Mouse (Mus musculus) ES-CJ7 (cell line): ENCODE results near the gene Il4.

Experiments
- DNase-seq: peaks from one replicate; pipeline ENCODE4 v3.0.0; 2011; ENCODE audit warnings: low read depth, low spot score

Il4 gene

DNA sequence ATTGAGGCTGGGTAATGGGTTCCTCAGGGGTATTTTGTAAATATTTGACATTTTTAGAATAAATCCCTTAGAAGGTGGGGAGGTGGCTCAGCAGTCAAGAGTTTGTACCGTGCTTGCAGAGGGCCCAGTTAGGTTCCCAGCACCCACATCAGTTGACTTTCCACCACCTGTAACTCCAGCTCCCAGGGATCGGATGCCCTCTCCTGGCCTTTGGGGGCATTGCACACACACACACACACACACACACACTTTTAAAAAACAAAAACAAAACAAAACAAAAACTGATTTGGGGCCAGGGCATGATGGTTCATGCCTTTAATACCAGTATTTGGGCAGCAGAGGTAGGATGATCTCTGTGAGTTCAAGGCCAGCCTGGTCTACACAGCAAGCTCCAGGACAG is 5.7 kb upstream of the Il4 start:
- DNase-seq: no peak

DNA sequence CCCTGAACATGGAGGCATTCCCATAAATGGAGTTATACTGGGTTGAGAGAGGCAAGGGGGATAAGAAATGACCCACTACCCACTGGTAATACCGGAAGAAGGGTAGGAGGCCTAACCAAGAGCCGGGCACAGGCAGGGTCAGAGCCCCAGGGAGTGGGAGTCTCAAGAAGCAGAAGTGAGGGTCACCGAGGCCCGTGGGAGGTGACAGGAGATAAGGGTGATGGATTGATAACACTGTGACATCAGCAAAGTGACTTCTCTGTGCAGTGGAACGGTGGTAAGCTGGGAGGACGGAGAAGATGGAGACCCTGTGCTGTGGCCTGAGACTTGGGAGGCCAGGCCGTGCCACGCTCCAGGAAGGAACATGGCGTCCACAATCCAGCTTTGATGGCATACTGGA is 5.1 kb upstream of the Il4 start:
- DNase-seq: no peak

DNA sequence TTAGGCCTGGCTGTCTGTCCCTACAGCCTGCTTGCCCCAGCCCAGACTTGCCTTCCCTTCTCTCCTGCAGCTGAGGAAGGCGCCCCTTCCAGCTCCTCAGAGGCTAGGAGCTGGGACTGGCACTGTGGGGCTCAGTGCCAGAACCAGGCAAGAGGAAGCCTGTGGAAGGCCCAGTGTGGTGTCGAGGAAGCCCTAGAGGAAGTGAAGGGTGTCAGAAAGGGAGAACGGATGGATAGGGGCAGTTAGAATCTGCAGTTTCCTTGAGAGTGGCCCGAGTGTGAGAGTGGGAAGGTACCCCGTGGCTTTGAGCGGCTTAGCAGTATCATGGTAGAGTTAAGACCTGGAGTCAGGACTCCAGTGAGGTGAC is 4.0 kb upstream of the Il4 start:
- no peak for DNase-seq

DNA sequence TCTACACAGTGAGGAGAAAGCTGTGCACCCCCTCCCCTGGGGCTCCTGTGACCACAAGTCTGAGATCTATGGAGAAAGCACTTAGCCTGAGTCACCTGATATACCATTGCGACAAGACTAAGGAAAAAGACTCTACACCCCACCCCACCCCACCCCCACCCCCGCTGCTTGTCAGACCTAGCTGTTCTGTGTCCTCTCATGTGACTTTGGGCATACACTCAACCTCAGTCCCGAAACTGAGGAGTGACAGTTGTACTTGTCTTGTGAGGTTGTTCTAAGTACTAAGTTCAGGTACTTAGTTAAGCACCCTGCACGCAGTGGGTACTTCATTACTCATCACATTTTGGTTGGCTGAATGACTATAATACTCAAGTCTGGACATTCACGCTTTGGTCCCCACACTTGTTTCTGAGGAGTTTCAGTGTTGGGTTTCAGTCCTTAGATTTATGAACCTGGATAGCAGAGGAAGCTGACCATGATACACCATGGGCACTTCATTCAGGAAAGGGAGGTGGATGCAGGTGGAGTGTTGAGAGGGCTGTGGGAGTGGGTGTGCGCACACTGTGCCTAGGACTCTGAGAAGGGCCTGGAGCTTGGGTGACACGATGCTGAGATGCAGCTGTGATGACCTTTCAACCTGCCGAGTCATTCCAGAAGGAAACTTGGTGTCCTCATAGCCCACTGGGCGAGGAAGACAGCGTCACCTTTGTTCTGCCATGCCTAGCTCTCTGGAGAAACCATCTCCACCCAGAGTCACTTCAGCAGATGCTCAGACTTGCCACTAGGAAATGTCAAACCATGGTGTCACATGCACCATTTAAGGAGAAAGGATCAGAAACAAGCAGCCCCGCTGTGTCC is 3.3 kb upstream of the Il4 start:
- DNase-seq: no peak

DNA sequence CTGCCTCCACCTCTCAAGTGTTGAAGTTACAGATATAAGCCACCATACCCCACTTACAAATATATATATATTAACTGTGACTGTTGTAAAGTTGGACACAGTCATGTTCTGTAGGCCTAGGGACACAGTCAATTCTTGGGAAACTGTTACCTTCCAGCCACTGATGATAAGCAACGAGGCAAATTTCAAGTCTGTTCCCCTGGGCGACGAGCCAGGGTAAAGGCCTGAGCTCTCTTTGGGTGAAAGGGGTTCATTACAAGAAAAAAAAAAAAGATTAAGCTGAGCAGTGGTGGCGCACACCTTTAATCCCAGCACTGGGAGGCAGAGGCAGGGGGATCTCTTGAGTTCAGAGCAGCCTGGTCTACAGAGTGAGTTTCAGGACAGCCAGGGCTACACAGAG is 1.6 kb upstream of the Il4 start:
- DNase-seq: no peak

DNA sequence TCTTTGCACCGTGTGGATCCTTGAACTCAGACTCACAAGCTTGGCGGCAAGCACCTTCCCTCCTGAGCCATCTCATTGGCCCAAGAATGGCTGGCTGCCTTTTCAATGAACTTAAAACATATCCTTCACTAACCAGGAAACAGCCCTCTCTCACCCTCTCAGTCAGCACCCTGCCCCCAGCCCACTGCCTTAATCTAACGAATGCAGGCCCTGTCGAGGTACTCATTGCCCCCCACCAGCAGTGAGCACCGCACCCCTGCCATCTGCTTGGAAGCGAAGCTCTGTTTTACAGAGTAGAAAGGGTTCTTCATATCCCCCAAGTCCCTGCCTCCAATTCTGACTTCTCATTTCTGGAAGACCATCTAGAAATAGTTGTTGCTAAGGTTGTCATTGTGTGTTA is 959 bp upstream of the Il4 start:
- DNase-seq: no peak

DNA sequence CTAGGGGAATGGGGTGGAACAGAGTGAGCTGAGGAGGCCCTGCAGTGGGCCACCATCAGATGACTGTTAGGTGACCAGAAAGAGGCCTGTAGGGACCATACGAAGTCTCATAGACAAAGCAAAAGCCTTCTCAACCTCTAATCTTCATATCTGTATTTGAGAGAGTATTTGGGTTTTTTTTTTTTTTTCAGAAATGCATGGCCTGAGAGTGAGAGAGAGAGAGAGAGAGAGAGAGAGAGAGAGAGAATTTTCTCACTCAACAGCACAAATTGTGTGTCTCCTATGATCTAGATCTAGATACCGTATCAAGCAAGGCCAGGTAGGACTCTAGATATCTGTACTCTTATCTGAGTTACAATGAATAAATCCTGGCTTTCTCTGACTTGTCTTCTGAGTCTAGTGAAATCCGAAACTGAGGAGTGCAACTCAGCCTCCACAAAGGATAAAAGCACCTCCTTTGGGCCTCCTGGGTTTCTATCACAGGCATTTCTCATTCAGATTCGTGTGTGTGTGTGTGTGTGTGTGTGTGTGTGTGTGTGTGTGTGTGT is 833 bp downstream of the Il4 start:
- DNase-seq: no peak

DNA sequence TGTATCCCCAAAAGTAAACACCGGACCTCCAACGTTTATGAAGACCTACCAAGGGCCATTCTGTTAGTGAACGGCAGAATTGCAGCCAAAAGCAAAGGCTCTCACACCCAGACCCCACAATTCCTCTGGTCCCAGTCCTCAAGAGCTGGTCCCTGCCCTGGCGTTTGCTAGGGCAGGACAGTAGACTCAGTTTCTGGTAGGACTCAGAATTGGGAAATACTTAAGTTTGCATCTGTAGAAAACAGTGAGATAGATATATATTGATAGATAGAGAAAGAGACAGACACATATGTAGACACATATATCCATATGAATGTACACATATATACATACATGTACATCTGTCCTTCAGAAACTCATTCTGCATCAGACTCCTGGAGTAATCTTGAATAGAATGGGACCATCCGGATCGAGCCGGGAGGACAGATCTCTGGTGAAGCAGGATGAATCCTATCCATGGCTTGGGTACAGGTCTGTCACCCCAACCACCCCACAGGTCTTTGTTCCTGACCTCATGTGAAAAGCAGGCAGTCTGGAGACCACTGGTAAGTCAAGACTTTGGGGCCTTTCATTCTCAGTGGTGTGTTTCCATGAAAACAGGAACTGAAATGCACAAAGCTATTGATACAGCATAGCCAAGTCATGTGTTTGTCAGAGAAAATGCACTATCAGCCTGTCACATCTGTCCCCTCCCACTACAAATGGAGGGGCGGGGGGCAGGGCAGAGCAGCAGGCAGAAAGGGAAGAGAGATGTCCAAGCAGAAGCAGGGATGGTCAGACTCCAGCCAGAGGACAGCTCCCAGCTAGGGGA is 1.5 kb downstream of the Il4 start:
- no peak for DNase-seq

DNA sequence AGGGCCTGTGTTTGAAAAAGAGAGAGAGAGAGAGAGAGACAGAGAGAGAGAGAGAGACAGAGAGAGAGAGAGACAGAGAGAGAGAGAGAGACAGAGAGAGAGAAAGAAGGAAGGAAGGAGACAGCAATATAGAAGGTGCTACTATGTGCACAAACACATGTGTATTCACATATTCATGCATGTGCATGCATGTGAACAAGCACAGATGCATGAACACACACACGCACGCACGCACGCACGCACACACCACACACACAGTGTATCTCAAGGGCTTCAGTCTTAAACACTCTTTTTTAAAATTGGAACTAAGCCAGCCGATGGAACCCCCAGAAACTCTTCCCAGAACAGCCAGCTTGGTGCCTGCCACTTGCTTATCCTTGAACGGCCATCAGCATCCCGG is 2.9 kb downstream of the Il4 start:
- no peak for DNase-seq

DNA sequence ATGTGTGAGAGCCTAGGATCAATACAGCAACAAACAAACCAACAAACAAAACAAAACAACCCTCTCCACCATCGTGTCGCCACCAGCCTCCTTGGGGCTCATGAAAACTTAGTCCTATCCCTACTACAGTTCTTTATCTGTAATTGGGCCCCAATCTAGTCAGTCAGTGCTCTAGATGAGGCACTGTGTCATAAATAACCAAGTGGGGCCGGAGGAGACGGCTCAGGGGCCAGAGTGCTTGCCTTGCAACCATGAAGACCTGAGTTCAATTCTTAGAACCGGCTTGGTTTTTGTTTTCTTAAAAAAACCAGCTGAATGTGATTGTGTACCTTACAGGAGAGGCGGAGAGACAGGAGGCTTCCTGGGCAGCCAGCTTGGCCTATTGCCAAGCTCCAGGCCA is 3.3 kb downstream of the Il4 start:
- no peak for DNase-seq

DNA sequence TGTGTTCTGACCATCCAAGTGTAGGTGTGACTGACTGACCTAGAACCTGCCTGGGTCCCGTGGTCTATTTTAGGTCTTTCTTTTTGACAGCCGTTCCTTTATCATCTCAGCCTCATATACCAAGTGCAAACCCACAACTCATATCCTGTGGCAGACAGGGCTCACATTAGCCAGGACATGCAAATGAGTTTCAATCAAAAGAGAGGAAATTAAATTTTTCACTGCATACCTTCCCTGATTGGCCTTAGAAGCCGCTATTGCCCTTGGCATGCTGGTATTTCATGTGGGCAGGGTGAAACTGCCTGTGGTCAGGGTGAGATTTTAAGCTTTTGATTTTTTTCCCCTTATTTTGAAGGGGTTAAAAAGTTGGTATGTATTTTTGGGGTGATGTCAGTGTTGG is 8.8 kb downstream of the Il4 start:
- DNase-seq: no peak

DNA sequence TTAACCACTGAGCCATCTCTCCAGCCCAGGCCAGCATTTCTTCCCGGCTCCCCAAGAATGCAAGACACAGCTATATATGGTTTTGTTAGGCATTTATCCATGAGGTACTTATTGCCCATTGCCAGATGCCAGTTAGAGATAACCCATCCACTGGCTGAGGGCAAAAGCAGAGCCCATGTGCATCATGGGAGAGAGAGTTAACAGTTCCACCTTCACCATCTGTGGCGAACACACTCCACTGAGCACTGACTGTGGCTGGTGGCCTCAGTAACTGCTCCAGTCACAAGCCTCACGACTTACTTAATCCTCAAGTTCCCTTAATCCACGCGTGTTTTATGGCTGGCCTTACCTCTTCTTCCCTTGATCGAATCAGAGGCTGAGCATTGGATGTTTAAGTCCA is 9.2 kb downstream of the Il4 start:
- no peak for DNase-seq

DNA sequence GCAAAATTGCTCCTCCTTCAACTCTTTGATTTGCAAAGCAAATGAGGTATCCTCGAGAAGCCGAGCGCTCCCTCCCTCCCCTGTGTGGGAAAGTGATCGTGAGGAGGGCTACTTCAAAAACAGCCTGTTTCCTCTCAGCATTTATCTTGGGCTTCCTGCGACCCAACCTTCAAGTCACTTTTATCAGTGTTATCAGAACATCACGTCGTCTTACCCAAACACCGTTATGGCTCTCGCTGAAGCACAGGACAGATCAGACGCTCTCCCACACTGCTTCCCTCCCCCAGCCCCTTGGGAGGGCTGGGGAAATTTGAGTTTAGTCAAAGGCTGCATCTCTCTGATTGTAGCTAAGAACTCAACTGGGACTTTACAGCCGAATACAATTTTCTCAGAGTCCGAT is 12.9 kb downstream of the Il4 start:
- DNase-seq: peak; percentile 25

DNA sequence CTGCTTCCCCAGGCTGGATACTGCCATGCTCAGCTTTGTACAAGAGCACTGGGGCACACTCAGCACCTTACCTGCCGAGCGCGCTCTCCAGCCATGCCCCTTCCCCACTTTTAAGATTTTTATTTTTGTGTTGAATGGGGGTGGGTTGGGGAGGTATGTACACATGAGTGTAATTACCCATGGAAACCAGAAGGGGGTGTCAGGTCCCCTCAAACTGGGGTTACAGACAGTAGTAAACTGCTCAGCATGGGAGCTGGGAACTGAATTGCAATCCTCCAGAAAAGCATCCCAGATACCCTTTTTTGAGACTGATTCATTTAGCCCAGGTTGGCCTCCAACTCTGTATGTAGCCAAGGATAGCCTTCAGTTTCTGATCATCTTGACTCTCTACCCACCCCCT is 13.5 kb downstream of the Il4 start:
- DNase-seq: peak; percentile 59

DNA sequence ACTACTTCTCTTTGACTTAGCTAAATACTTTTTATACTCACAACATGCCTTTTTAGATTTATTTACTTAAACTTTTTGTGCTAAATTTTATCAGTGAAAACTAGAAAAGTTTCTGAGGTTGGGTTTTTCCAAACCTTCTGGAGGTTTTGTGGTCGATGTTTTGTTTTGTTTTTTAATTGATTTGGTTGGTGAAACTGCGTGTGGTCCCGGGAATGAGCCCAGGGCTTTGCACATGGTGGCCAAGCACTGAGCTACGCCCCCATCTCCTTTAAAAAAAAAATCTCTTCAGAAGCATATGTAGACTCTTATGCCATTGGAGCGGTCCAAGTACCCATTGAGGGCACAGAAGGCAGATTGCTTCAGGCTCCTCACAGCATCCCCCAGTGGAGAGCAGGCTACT is 27.4 kb downstream of the Il4 start:
- DNase-seq: no peak

DNA sequence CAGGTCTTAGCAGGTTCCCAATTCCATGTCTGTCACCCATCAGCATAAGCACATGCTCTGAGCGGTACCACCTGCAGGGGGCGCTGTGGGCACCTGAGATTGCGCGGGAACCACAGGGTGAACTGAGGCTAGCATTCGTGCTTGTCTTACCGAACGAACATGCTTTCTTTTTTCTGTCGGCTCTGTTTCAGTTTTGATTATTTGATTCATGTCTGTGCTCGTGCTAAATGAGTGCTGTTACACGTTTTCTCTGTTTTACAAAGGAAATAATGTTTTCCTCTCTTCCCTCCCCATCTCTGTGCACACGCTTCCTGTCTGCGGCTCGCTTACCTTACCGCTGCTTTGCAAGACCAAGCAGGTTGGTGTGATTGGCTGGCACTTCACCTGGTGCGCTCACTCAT is 28.1 kb downstream of the Il4 start:
- peak; percentile 79 for DNase-seq

DNA sequence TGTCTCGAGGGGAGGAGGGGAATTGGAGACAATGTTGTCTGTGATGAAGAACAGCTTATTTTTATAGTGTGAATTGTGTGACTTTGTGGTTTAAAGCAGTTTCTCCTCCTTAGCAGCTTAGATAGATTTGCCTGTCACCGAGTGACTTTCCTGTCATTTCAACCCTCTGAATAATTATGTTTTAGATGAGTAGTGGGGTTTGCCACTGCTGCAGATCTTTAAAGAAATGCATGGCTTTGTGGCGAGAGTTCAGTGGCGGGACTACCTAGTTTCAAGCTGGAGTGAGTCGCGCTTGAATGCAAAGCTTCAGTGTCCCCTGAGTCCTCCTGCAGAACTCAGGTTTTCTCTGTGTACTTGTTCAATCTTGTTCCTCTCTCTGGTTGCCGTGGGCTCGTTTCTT is 30.2 kb downstream of the Il4 start:
- DNase-seq: no peak

DNA sequence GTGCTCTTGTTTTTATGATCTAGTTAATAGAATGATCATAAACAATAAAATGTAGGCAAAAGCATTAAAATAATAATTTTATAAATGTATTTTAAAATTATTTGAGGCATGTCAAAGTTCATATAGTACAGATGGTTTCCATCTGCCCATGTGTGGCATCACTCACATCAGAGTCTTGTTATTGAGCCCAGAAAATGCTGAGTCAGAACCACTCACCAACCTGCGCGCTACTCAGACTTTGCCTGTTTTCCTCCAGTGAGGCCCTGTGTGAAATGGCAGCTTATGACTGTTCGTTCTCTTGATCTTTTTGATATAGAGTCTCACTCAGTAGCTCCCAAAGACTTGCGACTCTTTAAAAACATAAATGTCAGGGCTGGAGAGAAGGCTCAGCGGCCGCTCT is 33.0 kb downstream of the Il4 start:
- no peak for DNase-seq

DNA sequence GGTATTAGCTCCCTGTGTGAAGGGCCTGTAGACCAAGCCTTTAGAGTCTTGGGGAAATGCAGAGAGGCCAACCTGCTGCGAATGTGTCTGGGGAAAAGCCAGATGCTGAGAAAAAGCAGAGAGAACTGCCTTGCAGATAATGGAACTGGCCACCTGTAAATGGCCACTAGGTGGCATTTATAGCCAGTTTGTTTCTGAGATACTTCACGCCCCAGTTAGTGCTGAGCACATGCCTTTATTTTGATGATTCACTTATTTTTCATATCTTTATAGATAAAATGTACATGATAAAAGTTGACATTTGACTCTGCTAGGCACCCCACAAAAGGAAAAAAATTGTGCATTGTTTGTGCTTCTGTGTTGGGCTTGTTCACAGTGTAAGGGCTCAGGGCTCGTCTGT is 33.6 kb downstream of the Il4 start:
- DNase-seq: peak; percentile 56

DNA sequence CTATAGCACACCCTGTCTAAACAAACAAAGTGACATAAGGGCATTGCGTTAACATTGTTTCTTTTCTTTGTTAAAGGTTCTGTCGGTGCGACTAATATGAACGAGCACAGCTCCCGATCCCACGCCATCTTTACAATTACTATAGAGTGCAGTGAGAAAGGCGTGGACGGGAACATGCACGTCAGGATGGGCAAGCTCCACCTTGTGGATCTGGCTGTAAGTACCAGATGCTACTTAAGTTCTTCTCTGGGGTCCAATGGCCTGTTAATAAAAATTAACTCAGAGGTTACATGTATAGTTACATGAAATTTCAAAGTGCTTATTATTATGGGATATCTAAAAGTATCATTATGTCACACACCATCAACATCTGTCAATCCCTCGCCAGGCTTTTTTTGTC is 35.3 kb downstream of the Il4 start:
- DNase-seq: peak; percentile 42

DNA sequence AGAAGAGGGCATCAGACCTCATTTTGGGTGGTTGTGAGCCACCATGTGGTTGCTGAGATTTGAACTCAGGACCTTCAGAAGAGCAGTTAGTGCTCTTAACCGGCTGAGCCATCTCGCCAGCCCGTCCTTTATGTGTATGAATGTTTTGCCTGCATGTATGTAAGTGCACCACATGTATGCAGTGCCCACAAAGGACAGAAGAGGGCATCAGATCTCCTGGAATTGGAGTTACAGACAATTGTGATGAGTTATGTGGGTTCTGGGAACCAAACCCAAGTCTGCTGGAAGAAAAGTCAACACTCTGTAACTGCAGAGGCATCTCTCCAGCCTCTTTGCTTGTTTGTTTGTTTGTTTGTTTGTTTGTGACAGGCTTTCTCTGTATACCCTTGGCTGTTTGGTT is 37.9 kb downstream of the Il4 start:
- DNase-seq: peak; percentile 32

DNA sequence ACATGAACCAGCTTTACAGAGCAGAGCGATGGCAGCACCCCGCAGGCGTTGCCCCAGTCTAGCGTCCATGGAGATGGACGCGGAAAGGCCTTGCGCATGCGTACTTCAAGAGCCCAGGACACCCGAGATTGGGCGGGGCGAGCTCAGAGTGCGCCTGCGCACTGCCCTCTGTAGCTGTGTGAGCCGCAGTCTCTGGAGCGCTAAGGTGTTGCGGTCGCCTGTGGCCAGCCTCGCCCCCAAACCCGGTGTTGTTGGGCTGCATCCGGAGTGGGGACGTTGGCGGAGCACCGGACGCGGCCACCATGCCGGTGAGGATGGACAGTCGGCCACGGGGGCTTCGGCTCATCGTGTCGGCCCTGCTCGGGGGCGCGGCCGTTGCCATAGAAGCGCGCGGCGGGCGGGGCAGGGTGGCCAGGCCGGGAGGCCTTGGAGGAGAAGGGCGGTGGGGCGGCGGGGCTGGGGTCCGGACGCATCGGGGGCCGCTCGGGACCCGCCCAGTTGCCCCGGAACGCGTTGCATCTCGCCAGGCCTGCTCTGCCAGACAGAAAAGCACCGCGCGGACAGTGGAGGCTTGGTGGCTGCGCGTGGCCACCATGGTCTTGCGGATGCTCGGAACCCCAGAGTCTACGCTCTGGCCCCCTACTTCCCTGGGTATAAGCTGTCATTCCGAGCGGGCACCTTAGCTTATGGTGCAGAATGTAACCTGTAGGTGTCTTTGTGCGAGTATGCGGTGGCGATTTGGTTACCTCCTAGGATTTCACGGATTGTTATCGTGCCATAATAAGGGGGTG is 51.0 kb downstream of the Il4 start, which contains the start of gene Kif3a:
Kif3a (plus strand) TSS at position 156 of the 791 bp plus-strand sequence.
- peak; percentile 97 for DNase-seq
